Mouse (Mus musculus): ENCODE data around the gene Slc4a1.

Gene Slc4a1

DNA sequence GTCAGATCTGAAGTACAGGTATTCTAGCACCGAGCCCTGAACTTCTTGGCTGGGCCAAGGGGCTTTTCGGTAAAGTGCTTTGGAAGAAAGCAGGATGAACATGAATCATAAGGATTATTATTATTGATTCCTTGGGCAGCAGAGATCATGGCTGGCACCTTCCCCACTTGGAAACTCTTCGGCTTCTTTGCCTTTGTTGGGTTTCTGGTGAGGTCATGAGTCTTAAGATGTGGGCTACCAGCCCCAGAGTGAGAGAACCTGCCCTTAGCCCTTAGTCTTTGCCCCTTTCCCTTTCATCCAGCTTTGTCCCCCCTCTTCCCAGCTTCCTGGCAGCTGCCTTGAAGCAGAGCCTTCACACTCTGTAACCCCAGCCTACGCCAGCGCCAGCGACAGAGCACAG, 44.1 kb downstream of the Slc4a1 start:
- DNase-seq (ENCODE audit: low spot score): no peak

GRCm38 (mm10) chr11:102320686-102321005, 45.4 kb downstream of the Slc4a1 start:
- no peak for DNase-seq (ENCODE audit: low spot score)

GRCm38 (mm10) chr11:102319941-102320685, 45.9 kb downstream of the Slc4a1 start:
- peak; percentile 76 for DNase-seq (ENCODE audit: low spot score)

- peak; percentile 68 for DNase-seq (ENCODE audit: low spot score)
Observed at GRCm38 (mm10) chr11:102319410-102319792, 46.6 kb downstream of the Slc4a1 start, which contains the start of gene Ubtf. Gene Ubtf (minus strand): TSS chr11:102319742.

GRCm38 (mm10) chr11:102318576-102319409, 47.2 kb downstream of the Slc4a1 start:
- DNase-seq (ENCODE audit: low spot score): no peak

- peak; percentile 69 for DNase-seq (ENCODE audit: low spot score)
Observed at GRCm38 (mm10) chr11:102317901-102318575, 48.0 kb downstream of the Slc4a1 start.

DNA sequence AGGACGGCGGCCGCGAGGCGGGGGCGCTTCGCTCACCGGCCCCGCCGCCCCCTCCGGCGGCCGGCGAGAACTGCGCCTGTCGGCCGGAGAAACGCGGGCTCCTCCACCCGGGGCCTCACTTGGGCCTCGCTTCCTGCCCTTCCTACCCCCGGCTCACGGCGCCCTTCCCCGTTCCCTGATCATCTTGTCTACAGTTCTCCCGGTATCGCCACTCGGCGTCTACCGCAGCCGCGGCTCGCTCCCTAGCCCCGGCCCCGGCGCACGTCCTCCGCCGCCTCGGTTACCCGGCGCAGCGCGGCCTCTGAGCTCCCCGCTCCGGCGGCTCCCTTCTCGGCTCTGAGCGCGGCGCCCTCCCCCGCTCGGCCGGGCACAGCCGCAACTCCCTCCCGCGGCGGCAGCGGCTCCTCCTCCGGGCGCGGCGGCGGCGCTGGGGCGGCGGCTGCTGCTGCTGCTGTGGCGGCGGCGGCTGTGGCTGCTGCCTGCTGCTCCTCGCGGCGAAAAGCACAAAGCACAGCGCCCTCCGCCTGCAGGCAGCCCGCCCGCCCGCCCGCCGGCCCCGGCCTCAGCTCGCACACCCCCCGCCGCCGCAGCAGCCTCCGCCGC, 48.6 kb downstream of the Slc4a1 start:
- DNase-seq (ENCODE audit: low spot score): peak; percentile 70

- peak; percentile 91 for DNase-seq (ENCODE audit: low spot score)
Observed at GRCm38 (mm10) chr11:102316572-102317297, 49.3 kb downstream of the Slc4a1 start.

DNA sequence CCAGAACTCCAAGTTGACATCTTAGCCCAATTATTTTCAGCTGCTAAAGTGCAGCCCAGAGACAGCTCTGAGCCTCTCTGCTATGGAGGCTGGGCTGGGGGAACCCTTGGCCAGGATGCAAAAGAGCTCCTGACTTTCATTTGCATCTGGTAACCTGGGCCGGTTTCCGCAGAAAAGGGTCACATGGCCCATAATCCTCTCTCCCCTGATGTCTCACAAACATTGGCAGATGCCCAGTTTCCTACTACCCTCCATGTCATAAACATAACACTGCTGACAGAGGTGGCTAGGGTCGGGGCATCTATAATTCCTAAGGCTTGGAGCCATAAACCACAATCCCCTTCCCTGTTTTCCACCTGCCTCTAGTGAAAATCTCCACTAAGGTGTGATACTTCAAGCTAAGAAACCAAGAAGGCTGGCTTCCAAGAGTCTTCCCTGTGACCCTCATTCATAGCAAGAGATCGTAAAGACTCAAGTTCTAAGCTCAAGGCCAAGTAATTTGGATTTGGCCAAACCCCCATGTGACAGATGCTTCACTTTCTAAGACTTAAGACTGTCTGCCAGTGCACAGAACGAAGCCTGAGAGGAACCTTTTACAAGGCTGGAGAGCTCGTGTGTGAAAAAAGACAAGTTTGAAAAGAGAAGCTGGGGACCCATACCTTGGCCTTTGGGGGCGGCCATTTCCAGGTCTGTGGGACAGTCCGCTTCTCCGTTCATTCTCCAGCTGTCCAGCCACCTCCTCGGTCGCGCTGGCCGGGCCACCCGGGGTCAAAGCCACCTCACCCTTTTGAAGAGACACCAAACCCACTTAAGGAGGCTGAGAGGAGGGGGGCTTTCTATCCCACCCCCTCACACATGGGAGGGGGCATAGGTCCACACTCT, 50.1 kb downstream of the Slc4a1 start:
- no peak for DNase-seq (ENCODE audit: low spot score)

DNA sequence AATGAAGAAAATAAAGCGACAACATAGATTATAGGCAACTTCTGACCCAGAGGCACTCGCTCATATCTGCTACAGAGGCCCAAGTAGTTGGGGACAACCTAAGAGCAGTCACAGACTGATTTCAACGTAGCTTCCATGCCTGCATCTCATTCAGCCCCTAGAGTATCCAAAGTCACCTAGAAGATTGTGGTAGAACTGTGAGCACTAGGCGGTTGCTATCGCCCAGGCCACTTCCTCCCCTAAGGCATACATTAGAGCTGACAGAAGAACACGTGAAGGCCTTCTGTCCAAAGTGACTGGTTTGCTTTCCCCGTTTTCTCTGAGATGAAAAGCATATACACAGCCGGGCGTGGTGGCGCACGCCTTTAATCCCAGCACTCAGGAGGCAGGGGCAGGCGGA, 51.7 kb downstream of the Slc4a1 start:
- DNase-seq (ENCODE audit: low spot score): no peak

DNA sequence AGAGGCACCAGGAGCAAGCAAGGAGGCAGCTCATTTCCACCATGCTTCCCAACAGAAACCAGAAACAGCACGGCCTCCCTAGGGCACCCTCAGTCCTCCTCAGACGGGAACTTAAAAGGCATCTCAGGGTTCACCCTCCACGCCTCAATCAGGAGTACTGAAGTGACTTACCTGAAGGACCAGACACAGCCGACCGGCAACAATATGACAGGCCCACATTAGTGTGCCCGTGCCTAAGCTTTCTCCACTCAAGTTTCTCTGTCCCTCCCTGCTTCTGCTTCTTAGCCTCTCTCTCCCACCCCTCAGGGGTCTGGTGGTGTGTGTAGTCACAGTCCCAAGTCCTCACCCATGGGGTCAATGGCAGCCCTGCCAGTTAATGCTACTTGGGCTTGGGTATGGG, 53.4 kb downstream of the Slc4a1 start:
- DNase-seq (ENCODE audit: low spot score): no peak

DNA sequence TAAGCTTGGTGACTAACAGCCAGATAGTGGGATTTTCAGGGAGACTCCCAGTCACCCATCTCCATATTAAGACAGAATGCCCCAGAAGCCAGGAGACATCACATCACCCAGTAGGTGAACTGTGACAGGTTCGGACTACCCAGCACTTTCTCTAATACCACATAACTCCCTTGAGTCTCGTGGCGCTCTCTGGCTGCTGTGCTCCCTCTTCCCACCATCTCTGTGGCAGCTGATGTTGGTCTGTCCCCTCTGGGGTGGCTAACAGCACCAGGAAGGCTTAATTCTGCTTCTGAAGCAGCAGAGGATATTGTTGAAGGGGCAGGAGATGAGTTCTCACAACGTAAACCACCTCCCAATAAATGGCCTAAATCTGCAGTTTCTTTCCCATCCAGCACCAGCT, 54.0 kb downstream of the Slc4a1 start:
- no peak for DNase-seq (ENCODE audit: low spot score)

- no peak for DNase-seq (ENCODE audit: low spot score)
Observed at GRCm38 (mm10) chr11:102310768-102311695, 55.0 kb downstream of the Slc4a1 start.

DNA sequence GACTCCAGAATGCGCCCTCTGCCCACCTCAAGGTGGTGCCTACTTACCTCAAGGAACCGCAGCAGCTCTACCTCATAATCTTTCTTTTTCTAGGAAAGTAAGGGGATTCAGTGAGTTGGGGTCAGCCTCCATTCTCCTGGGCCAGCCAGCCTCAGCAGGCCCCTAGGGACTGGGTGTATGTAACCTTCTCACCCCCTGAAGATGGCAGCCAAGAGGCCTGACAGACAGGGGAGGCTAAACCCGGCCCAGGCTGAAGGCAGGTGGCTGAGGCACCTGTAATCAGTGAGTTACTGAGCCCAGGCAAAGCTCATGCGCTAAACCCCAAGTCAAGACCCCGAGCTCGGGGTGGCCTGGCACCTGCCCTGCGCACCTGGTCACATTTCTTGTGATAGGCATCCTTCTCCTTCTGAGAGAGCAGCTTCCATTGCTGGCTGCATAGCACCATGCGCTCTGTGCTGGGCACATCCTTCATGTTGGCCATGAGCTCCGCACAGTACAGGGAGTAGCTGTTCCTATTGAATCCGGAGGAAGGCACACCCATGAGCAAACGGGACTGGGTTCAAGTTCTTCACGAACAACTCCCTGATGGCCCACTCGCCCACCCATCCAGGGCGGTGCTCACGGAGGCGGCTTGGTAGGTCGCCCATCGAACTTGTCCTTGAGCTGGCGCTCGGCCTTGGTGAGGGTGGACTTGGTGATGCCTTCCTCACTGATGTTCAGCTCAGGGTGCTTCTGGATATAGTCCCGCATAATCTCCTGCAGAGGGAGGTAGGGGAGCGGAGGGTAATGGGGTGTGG, 56.0 kb downstream of the Slc4a1 start:
- DNase-seq (ENCODE audit: low spot score): no peak

GRCm38 (mm10) chr11:102308979-102309378, 57.0 kb downstream of the Slc4a1 start:
- DNase-seq (ENCODE audit: low spot score): peak; percentile 96

DNA sequence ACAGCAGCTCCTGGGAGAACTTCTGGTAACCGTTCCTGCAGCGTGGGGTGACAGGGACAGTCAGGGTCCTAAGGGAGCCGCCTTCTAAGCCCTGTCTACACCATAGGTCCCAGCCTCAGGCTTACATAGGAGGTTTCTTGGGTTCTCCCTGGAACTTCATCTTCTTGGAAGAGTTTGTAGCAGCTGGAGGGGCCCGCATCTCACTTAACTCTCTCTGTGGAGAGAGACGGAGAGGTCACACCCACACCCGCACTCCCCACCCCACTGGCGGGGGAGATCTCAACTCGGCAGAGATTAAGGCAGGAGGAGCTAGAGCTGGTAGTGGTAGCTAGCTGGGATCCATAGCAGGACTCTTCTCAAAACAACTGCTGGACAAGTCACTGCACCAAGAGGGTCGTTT, 57.9 kb downstream of the Slc4a1 start:
- DNase-seq (ENCODE audit: low spot score): no peak

DNA sequence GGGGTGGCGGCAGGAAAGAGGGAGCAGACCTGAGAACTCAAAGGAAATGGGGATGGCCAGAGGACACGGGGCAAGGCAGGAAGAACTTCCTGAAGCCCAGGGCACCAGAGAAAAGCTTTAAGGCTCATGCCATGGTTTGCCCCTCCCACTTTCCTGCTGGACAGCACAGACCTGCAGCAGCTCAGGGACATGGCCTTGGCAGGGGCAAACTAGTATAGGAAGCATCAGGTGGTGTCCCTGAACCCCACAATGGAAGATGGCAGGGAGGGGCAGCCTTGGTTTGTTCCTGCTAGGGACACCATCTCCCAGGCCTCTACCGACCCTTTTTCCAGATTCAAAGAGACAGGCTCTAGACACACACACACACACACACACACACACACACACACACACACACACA, 60.6 kb downstream of the Slc4a1 start:
- no peak for DNase-seq (ENCODE audit: low spot score)

GRCm38 (mm10) chr11:102304141-102304540, 61.9 kb downstream of the Slc4a1 start:
- DNase-seq (ENCODE audit: low spot score): no peak

- peak; percentile 65 for DNase-seq (ENCODE audit: low spot score)
Observed at GRCm38 (mm10) chr11:102299839-102300238, 66.2 kb downstream of the Slc4a1 start.

Data from spleen, adult 12 weeks (tissue).